Mouse (Mus musculus): ENCODE data around the gene Phlpp2. TPM values are rescaled to one million over a fixed set of nuclear protein-coding genes. Genes with fewer than 3 reads are reported as not detected.

Phlpp2 gene
- 9.8 and 13.6 TPM in 2 replicates for total RNA-seq (2014; rRNA removed)
- 1.7 and 2.9 TPM in 2 replicates for polyA plus RNA-seq (2015; fragmentation: Nextera tagmentation; extraction: Ambion mirVana)

GRCm38 (mm10) chr8:109868003-109868679 is at the start of gene Phlpp2:
Phlpp2 (plus strand) TSS chr8:109868542.
- H3K36me3 ChIP-seq (ENCODE audit: insufficient read depth) = peaks cover 4% of the 10 kb centered on the region
- ATAC-seq (peak; percentile 96), DNase-seq (peak; percentile 94)
- peak within 1 kb of the TSS; percentile 86 for H3K4me2 ChIP-seq (ENCODE audit: low read depth)
- no peaks in the 10 kb centered on the region for H3K9me3 ChIP-seq (ENCODE audit: low read length)
- TF ChIP-seq CTCF (IDR thresholded peaks at IDR 0.05; ENCODE audit: low read depth) = peak; percentile 51; the same call in 1 of the 2 replicates
- H3K4me3 ChIP-seq (ENCODE audit: low read depth, low read length) = peak within 1 kb of the TSS; percentile 96
- peak within 1 kb of the TSS; percentile 89 for H3K27ac ChIP-seq (ENCODE audit: low read depth, low read length)
- H3K9ac ChIP-seq = peak within 1 kb of the TSS; percentile 83
- WGBS = 2% methylated on average over 37 of the region's 42 CpGs
- 0 out of 2 replicates have a peak, but pooled peaks cover 3% of the 10 kb centered on the region for H3K4me1 ChIP-seq (ENCODE audit: insufficient read depth)
- H3K27me3 ChIP-seq (ENCODE audit: insufficient read depth, low read length) = no peaks in the 10 kb centered on the region

DNA sequence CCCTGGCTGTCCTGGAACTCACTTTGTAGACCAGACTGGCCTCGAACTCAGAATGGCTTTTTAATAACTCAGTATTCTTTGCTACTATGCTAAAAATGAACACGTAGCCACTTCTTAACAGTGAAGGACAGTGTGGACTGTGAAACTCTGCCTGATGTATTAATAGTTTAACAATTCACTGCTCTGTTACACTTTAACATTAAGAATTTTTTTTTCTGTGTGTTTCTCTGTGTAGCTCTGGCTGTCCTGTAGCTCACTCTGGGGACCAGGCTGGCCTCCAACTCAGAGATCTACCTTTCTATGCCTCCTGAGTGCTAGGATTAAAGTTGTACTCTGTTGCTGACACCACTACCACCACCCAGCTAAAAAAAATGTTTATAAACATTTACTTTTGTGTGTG is 44.8 kb upstream of the Phlpp2 start:
- no peaks in the 10 kb centered on the region for H3K4me1 ChIP-seq (ENCODE audit: insufficient read depth)
- H3K36me3 ChIP-seq (ENCODE audit: insufficient read depth) = no peaks in the 10 kb centered on the region
- no peak for TF ChIP-seq CTCF (IDR thresholded peaks at IDR 0.05; ENCODE audit: low read depth)
- H3K4me3 ChIP-seq (ENCODE audit: low read depth, low read length) = no peak overlapping the region
- no peak for ATAC-seq
- no peak overlapping the region for H3K27ac ChIP-seq (ENCODE audit: low read depth, low read length)
- H3K27me3 ChIP-seq (ENCODE audit: insufficient read depth, low read length) = no peaks in the 10 kb centered on the region
- WGBS = 97% methylated on average over 2 of the region's 2 CpGs
- H3K9ac ChIP-seq = no peak overlapping the region
- DNase-seq = no peak
- no peak overlapping the region for H3K4me2 ChIP-seq (ENCODE audit: low read depth)
- H3K9me3 ChIP-seq (ENCODE audit: low read length) = no peaks in the 10 kb centered on the region

DNA sequence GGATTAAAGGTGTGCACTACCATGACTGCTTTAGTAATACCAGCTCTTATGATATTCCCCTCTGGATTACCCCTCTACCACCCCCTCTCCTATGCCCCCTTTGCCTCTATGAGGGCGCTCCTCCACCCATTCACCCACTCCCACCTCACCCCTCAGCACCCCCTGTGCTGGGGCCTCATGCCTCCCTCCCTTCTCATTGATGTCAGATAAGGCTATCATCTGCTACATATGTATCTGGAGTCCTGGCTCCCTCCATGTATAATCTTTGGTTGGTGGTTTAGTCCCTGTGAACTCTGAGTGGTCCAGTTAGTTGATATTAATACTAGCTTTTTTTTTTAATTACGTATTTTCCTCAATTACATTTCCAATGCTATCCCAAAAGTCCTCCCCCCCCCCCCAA is 28.5 kb upstream of the Phlpp2 start:
- no peak overlapping the region for H3K4me2 ChIP-seq (ENCODE audit: low read depth)
- TF ChIP-seq CTCF (IDR thresholded peaks at IDR 0.05; ENCODE audit: low read depth) = no peak

DNA sequence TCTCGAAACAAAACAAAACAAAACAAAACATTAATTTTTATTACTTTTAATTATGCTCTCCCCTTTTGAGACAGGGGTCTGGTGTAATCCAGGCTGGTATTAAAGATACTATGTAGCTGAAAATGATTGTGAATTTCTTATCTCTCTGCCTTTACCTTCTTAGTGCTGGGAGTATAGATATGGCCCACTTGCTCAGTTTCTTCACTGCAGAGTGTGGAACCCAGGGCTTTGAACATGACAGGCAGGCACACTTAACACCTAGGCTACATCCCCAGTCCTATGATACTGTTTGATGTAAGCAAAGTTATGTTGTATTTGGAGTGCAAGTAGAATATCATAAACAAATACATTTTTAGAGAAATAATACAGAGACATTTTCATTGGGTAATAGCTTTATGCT is 25.9 kb upstream of the Phlpp2 start:
- peaks cover 29% of the 10 kb centered on the region for H3K36me3 ChIP-seq (ENCODE audit: insufficient read depth)
- no peak for TF ChIP-seq CTCF (IDR thresholded peaks at IDR 0.05; ENCODE audit: low read depth)
- H3K27ac ChIP-seq (ENCODE audit: low read depth, low read length) = no peak overlapping the region
- no peaks in the 10 kb centered on the region for H3K27me3 ChIP-seq (ENCODE audit: insufficient read depth, low read length)
- H3K4me2 ChIP-seq (ENCODE audit: low read depth) = no peak overlapping the region
- DNase-seq = no peak
- H3K4me3 ChIP-seq (ENCODE audit: low read depth, low read length) = no peak overlapping the region
- ATAC-seq = no peak
- WGBS = 100% methylated on average over 1 of the region's 1 CpGs
- no peaks in the 10 kb centered on the region for H3K9me3 ChIP-seq (ENCODE audit: low read length)
- no peak overlapping the region for H3K9ac ChIP-seq
- H3K4me1 ChIP-seq (ENCODE audit: insufficient read depth) = no peaks in the 10 kb centered on the region

More for the DNA sequence above, 28.5 kb upstream of the Phlpp2 start:
- 96% methylated on average over 2 of the region's 2 CpGs for WGBS
- Histone ChIP-seq H3K9me3 (ENCODE audit: low read length) (no peaks in the 10 kb centered on the region), H3K36me3 (ENCODE audit: insufficient read depth) (peaks cover 21% of the 10 kb centered on the region), H3K27me3 (ENCODE audit: insufficient read depth, low read length) (no peaks in the 10 kb centered on the region), H3K4me3 (ENCODE audit: low read depth, low read length) (no peak overlapping the region), H3K4me1 (ENCODE audit: insufficient read depth) (no peaks in the 10 kb centered on the region), H3K9ac (no peak overlapping the region), H3K27ac (ENCODE audit: low read depth, low read length) (no peak overlapping the region)
- no peak for ATAC-seq
- no peak for DNase-seq

- Histone ChIP-seq H3K9ac (no peak overlapping the region), H3K27ac (ENCODE audit: low read depth, low read length) (no peak overlapping the region), H3K36me3 (ENCODE audit: insufficient read depth) (peaks cover 46% of the 10 kb centered on the region), H3K27me3 (ENCODE audit: insufficient read depth, low read length) (no peaks in the 10 kb centered on the region), H3K4me2 (ENCODE audit: low read depth) (no peak overlapping the region), H3K9me3 (ENCODE audit: low read length) (no peaks in the 10 kb centered on the region), H3K4me3 (ENCODE audit: low read depth, low read length) (no peak overlapping the region), H3K4me1 (ENCODE audit: insufficient read depth) (no peaks in the 10 kb centered on the region)
- 86% methylated on average over 2 of the region's 2 CpGs for WGBS
- ATAC-seq = no peak
- TF ChIP-seq CTCF (IDR thresholded peaks at IDR 0.05; ENCODE audit: low read depth) = no peak
- no peak for DNase-seq
Measured at GRCm38 (mm10) chr8:109847866-109848265, 20.5 kb upstream of the Phlpp2 start.

GRCm38 (mm10) chr8:109848981-109849380 is 19.4 kb upstream of the Phlpp2 start:
- Histone ChIP-seq H3K27me3 (ENCODE audit: insufficient read depth, low read length) (no peaks in the 10 kb centered on the region), H3K36me3 (ENCODE audit: insufficient read depth) (peaks cover 41% of the 10 kb centered on the region), H3K27ac (ENCODE audit: low read depth, low read length) (no peak overlapping the region), H3K4me3 (ENCODE audit: low read depth, low read length) (no peak overlapping the region), H3K9ac (no peak overlapping the region), H3K9me3 (ENCODE audit: low read length) (no peaks in the 10 kb centered on the region), H3K4me2 (ENCODE audit: low read depth) (no peak overlapping the region), H3K4me1 (ENCODE audit: insufficient read depth) (no peaks in the 10 kb centered on the region)
- ATAC-seq (no peak), DNase-seq (no peak)
- TF ChIP-seq CTCF (IDR thresholded peaks at IDR 0.05; ENCODE audit: low read depth) = no peak
- 85% methylated on average over 3 of the region's 3 CpGs for WGBS

DNA sequence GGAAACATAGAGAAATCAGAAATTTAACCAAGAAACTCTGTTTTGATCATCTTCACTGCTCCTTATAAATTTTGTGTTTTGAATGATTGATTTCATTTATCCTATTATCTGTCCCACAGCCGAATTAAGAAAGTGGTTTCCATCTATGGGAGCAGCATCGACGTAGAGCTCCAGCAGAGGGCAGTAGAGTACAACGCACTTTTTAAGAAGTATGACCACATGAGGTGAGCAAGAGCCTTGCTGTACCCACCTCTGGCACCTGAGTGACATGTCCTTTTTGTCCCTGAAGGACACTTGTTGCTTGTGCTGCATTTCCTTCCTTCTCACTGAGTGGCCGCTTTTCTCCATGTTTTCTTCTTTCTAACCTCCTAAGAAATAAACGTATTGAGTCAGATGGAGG is 14.9 kb upstream of the Phlpp2 start:
- H3K4me2 ChIP-seq (ENCODE audit: low read depth) = no peak overlapping the region
- H3K9ac ChIP-seq = no peak overlapping the region
- no peaks in the 10 kb centered on the region for H3K27me3 ChIP-seq (ENCODE audit: insufficient read depth, low read length)
- ATAC-seq = peak; percentile 38; the same call in 1 of the 2 replicates
- H3K4me1 ChIP-seq (ENCODE audit: insufficient read depth) = no peaks in the 10 kb centered on the region
- DNase-seq = peak; percentile 80
- no peaks in the 10 kb centered on the region for H3K9me3 ChIP-seq (ENCODE audit: low read length)
- H3K4me3 ChIP-seq (ENCODE audit: low read depth, low read length) = no peak overlapping the region
- WGBS = 34% methylated on average over 6 of the region's 6 CpGs
- peak; percentile 87 for TF ChIP-seq CTCF (IDR thresholded peaks at IDR 0.05; ENCODE audit: low read depth)
- H3K36me3 ChIP-seq (ENCODE audit: insufficient read depth) = peaks cover 58% of the 10 kb centered on the region
- no peak overlapping the region for H3K27ac ChIP-seq (ENCODE audit: low read depth, low read length)
